Mouse (Mus musculus) adrenal gland, adult 8-10 months (tissue): Measurements from ENCODE around the gene Ccdc57. TPM values are rescaled to one million over a fixed set of nuclear protein-coding genes. Genes with fewer than 3 reads are reported as not detected.
"Not testable (repeated sequence)": the region's sequence is repeated elsewhere in the genome, so short reads cannot be mapped to it uniquely, and the experiment has no call there.

Source experiments
- DNase-seq: peaks from one replicate; pipeline ENCODE4 v3.0.0; 2022
- total RNA-seq, 4 experiments: library from RNA; stranded (reverse); gene quantifications; 2 replicates each; pipeline ENCODE4 v1.2.4; 2022

Ccdc57 gene
- total RNA-seq, 4 experiments from 2014 or later = 9.9 to 24.5 (median 15.1) TPM

- DNase-seq = no peak
Measured at GRCm38 (mm10) chr11:120820546-120820945, 112.1 kb downstream of the Ccdc57 start.

GRCm38 (mm10) chr11:120819556-120819955 is 113.1 kb downstream of the Ccdc57 start:
- DNase-seq = no peak

- no peak for DNase-seq
Measured at GRCm38 (mm10) chr11:120818251-120818650, 114.4 kb downstream of the Ccdc57 start.

- DNase-seq = no peak
Measured at GRCm38 (mm10) chr11:120817358-120817757, 115.3 kb downstream of the Ccdc57 start.

- DNase-seq = no peak
Measured at GRCm38 (mm10) chr11:120812068-120812467, 120.6 kb downstream of the Ccdc57 start.

GRCm38 (mm10) chr11:120808010-120808409 is 124.7 kb downstream of the Ccdc57 start:
- peak; percentile 55 for DNase-seq

GRCm38 (mm10) chr11:120805375-120806298 is 127.0 kb downstream of the Ccdc57 start:
- DNase-seq = no peak

- DNase-seq = no peak
Measured at GRCm38 (mm10) chr11:120804769-120805168, 127.9 kb downstream of the Ccdc57 start.

- no peak for DNase-seq
Measured at GRCm38 (mm10) chr11:120804274-120804673, 128.4 kb downstream of the Ccdc57 start.

- peak; percentile 88 for DNase-seq
Measured at GRCm38 (mm10) chr11:120800061-120800904, 132.4 kb downstream of the Ccdc57 start.

- DNase-seq = no peak
Measured at GRCm38 (mm10) chr11:120799316-120799890, 133.3 kb downstream of the Ccdc57 start.

GRCm38 (mm10) chr11:120798244-120798643 is 134.4 kb downstream of the Ccdc57 start:
- no peak for DNase-seq

GRCm38 (mm10) chr11:120796614-120796946 is 136.1 kb downstream of the Ccdc57 start:
- DNase-seq = no peak

- DNase-seq = peak; percentile 92
Measured at GRCm38 (mm10) chr11:120795756-120796613, 136.7 kb downstream of the Ccdc57 start, which contains the start of gene Dus1l. Gene Dus1l (minus strand): TSS chr11:120796403.

GRCm38 (mm10) chr11:120792652-120793051 is 140.0 kb downstream of the Ccdc57 start:
- DNase-seq = no peak

GRCm38 (mm10) chr11:120789810-120790209 is 142.9 kb downstream of the Ccdc57 start:
- DNase-seq = no peak

- no peak for DNase-seq
Measured at GRCm38 (mm10) chr11:120789355-120789754, 143.3 kb downstream of the Ccdc57 start.

- DNase-seq = not testable (repeated sequence)
Measured at GRCm38 (mm10) chr11:120788460-120788859, 144.2 kb downstream of the Ccdc57 start.

- DNase-seq = no peak
Measured at GRCm38 (mm10) chr11:120785145-120785544, 147.5 kb downstream of the Ccdc57 start.

- DNase-seq = peak; percentile 73
Measured at GRCm38 (mm10) chr11:120784064-120784791, 148.4 kb downstream of the Ccdc57 start, which contains the start of the genes Rfng and Gps1. Gene Rfng (minus strand): TSS chr11:120784207. Gene Gps1 (plus strand): TSS chr11:120784272.
